Mouse (Mus musculus): ENCODE results near the gene Rgs7.

Rgs7 gene

GRCm38 (mm10) chr1:175178733-175179132 lies 313.6 kb downstream of the Rgs7 start:
- no peak for DNase-seq (ENCODE audit: low read depth)

- DNase-seq (ENCODE audit: low read depth) = no peak
Measured at GRCm38 (mm10) chr1:175174918-175175675, 317.2 kb downstream of the Rgs7 start.

GRCm38 (mm10) chr1:175155469-175155868 lies 336.8 kb downstream of the Rgs7 start:
- DNase-seq (ENCODE audit: low read depth) = no peak

- no peak for DNase-seq (ENCODE audit: low read depth)
Measured at GRCm38 (mm10) chr1:175143051-175143450, 349.2 kb downstream of the Rgs7 start.

- no peak for DNase-seq (ENCODE audit: low read depth)
Measured at GRCm38 (mm10) chr1:175128525-175128924, 363.8 kb downstream of the Rgs7 start.

- DNase-seq (ENCODE audit: low read depth) = no peak
Measured at GRCm38 (mm10) chr1:175124416-175124815, 367.9 kb downstream of the Rgs7 start.

- DNase-seq (ENCODE audit: low read depth) = no peak
Measured at GRCm38 (mm10) chr1:175118904-175119555, 373.3 kb downstream of the Rgs7 start.

- DNase-seq (ENCODE audit: low read depth) = no peak
Measured at GRCm38 (mm10) chr1:175108270-175108860, 383.9 kb downstream of the Rgs7 start.

GRCm38 (mm10) chr1:175106315-175106714 lies 386.0 kb downstream of the Rgs7 start:
- no peak for DNase-seq (ENCODE audit: low read depth)

GRCm38 (mm10) chr1:175105426-175105825 lies 386.9 kb downstream of the Rgs7 start:
- DNase-seq (ENCODE audit: low read depth) = no peak

- no peak for DNase-seq (ENCODE audit: low read depth)
Measured at GRCm38 (mm10) chr1:175097014-175097413, 395.3 kb downstream of the Rgs7 start.

- DNase-seq (ENCODE audit: low read depth) = no peak
Measured at GRCm38 (mm10) chr1:175082104-175082503, 410.2 kb downstream of the Rgs7 start.

- no peak for DNase-seq (ENCODE audit: low read depth)
Measured at GRCm38 (mm10) chr1:175079819-175080608, 412.3 kb downstream of the Rgs7 start.

- DNase-seq (ENCODE audit: low read depth) = no peak
Measured at GRCm38 (mm10) chr1:175073500-175074232, 418.6 kb downstream of the Rgs7 start.

GRCm38 (mm10) chr1:175069758-175070290 lies 422.5 kb downstream of the Rgs7 start:
- no peak for DNase-seq (ENCODE audit: low read depth)

GRCm38 (mm10) chr1:175049121-175049520 lies 443.2 kb downstream of the Rgs7 start:
- DNase-seq (ENCODE audit: low read depth) = no peak

GRCm38 (mm10) chr1:175041167-175041817 lies 451.0 kb downstream of the Rgs7 start:
- peak; percentile 11 for DNase-seq (ENCODE audit: low read depth)

- no peak for DNase-seq (ENCODE audit: low read depth)
Measured at GRCm38 (mm10) chr1:175040038-175040437, 452.3 kb downstream of the Rgs7 start.

GRCm38 (mm10) chr1:175039567-175039966 lies 452.7 kb downstream of the Rgs7 start:
- no peak for DNase-seq (ENCODE audit: low read depth)

GRCm38 (mm10) chr1:175035461-175035860 lies 456.8 kb downstream of the Rgs7 start:
- no peak for DNase-seq (ENCODE audit: low read depth)

GRCm38 (mm10) chr1:175032015-175032414 lies 460.3 kb downstream of the Rgs7 start:
- no peak for DNase-seq (ENCODE audit: low read depth)
